Mouse (Mus musculus) spleen, adult 2 months (tissue): ENCODE data around the gene Ak8.

Experiments
- CTCF ChIP-seq: fragments of 200-500 bp; IDR thresholded peaks from 2 replicates; pipeline ENCODE4 v1.5.1; 2011; ENCODE audit warnings: mild to moderate bottlenecking, inconsistent platforms; ENCODE audit not compliant: insufficient read depth, insufficient read length, insufficient replicate concordance; ENCODE audit errors: extremely low read depth
- POLR2A ChIP-seq: fragments of 200-500 bp; IDR thresholded peaks from 2 replicates; pipeline ENCODE4 v1.6.1; 2011; ENCODE audit warnings: low read depth, low read length, inconsistent platforms

GRCm38 (mm10) chr2:28665818-28666217 lies 34.1 kb upstream of the Ak8 start:
- TF ChIP-seq POLR2A (no peak), CTCF (no peak)
